Mouse (Mus musculus) Patski (cell line): Measurements from ENCODE around the gene Med18. TPM values are rescaled to one million over a fixed set of nuclear protein-coding genes. Genes with fewer than 3 reads are reported as not detected.

Source experiments
- ATAC-seq: fragments of 100-300 bp; one replicate; pipeline ENCODE4 v1.8.0; 2021
- CTCF ChIA-PET: fragments of 350-600 bp; sonication (Branson Sonifier 250); formaldehyde crosslinking; loops from one replicate; lab custom pipeline; 2022; ENCODE audit warnings: inconsistent platforms; lab: Charles Lee
- POLR2A ChIA-PET: fragments of 350-600 bp; sonication (Branson Sonifier 250); formaldehyde crosslinking; loops from one replicate; lab custom pipeline; 2022; ENCODE audit warnings: antibody characterized with exemption, inconsistent platforms; lab: Charles Lee
- DNase-seq: peaks from one replicate; pipeline ENCODE4 v3.0.0-alpha.2; 2011; ENCODE audit warnings: low read depth, low spot score
- H3K27me3 ChIP-seq: fragments of 371-371 bp; one replicate; pipeline ENCODE4 v1.5.1; 2021
- CTCF ChIP-seq: fragments of 100-300 bp; IDR thresholded peaks from one replicate; pipeline ENCODE4 v1.5.1; 2021
- in situ Hi-C: fragments of 300-500 bp; cut with MboI; formaldehyde crosslinking; loops from 3 replicates; pipeline ENCODE4 v1.11.1; 2018; ENCODE audit warnings: low pct_unique_long_range_greater_than_20kb, mixed read lengths
- polyA plus RNA-seq: library from polyadenylated mRNA; unstranded; gene quantifications from one replicate; pipeline ENCODE4 v1.2.3, GENCODE M21; 2021

Med18 gene
- polyA plus RNA-seq, 1 experiment from 2014 or later = 6.3 TPM

DNA sequence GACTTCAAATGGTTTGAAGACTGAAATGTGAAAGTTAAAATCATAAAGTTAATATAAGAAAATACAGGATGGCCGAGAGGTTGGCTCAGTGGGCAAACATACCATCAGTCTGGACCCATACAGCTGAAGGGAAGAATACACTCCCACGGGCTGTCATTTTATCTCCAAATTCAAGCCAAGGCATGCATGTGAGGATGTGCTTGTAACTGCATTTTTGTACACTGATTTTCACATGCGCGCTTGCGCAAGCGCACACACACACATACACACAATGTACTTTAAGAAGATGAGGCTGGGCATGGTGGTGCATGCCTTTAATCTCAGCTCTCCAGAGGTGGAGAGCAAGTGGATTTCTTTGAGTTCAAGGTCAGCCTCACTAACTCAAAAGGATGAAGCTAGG lies 8.2 kb downstream of the Med18 start:
- H3K27me3 ChIP-seq = no peaks in the 10 kb centered on the region
- in situ Hi-C loops = no loop called here
- DNase-seq (no peak), ATAC-seq (no peak)
- ChIA-PET POLR2A (no interaction called here), CTCF (no interaction called here)
- TF ChIP-seq CTCF = no peak

DNA sequence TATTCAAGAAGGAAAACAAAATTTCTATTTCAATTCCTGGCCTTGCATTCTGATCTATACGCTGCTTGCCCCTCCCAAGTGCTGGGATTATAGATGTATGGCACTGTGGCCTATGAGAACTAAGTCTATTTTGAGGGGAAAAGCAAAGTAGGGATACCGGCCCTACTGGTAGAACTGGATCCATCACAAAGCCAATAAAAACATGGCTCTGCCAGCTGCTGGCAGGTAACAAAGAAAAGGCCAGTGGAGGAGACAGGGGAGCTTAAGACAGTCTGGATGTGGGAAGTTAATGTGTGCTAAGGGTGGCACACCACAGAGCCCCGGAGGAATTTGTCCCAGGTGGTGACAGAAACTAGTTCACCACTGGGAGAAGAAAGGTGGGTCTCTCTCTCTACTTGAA lies 8.6 kb downstream of the Med18 start:
- in situ Hi-C loops = no loop called here
- POLR2A ChIA-PET = no interaction called here
- no peak for DNase-seq
- no peak for TF ChIP-seq CTCF
- H3K27me3 ChIP-seq = no peaks in the 10 kb centered on the region
- no peak for ATAC-seq
- CTCF ChIA-PET = no interaction called here

- in situ Hi-C loops = no loop called here
- DNase-seq = no peak
- no peaks in the 10 kb centered on the region for H3K27me3 ChIP-seq
- no peak for TF ChIP-seq CTCF
- CTCF ChIA-PET = no interaction called here
- ATAC-seq = no peak
- POLR2A ChIA-PET = no interaction called here
Measured at GRCm38 (mm10) chr4:132454216-132454615, 9.5 kb downstream of the Med18 start.

DNA sequence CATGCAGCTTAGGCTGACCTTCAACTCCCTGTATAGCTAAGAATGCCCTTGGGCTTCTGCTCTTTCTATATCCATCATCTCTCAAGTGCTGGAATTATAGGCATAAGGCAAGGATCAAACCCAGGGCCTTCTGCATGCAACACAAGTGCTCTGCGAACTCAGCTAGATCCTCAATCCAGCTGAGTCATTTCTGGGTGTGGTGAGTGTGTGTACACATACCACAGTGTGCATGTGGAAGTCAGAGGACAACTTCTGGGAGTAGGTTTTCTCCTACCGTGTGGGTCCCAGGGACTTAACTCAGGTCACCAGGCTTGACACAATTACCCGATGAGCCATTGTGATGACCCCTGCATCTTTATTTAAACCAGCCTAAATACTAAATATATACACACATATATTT lies 13.9 kb downstream of the Med18 start:
- ChIA-PET CTCF (no interaction called here), POLR2A (no interaction called here)
- ATAC-seq (no peak), DNase-seq (no peak)
- H3K27me3 ChIP-seq = no peaks in the 10 kb centered on the region
- in situ Hi-C loops = no loop called here
- TF ChIP-seq CTCF = no peak

- in situ Hi-C loops = no loop called here
- DNase-seq (no peak), ATAC-seq (no peak)
- CTCF ChIA-PET = no interaction called here
- H3K27me3 ChIP-seq = no peaks in the 10 kb centered on the region
- TF ChIP-seq CTCF = no peak
- POLR2A ChIA-PET = no interaction called here
Measured at GRCm38 (mm10) chr4:132446105-132446504, 17.6 kb downstream of the Med18 start.

- POLR2A ChIA-PET = no interaction called here
Measured at GRCm38 (mm10) chr4:132444516-132444915, 19.2 kb downstream of the Med18 start.

GRCm38 (mm10) chr4:132437857-132438256 lies 25.9 kb downstream of the Med18 start:
- in situ Hi-C loops = no loop called here
- ChIA-PET CTCF (no interaction called here), POLR2A (no interaction called here)
- DNase-seq = no peak
- no peak for ATAC-seq
- TF ChIP-seq CTCF = no peak
- no peaks in the 10 kb centered on the region for H3K27me3 ChIP-seq

More at GRCm38 (mm10) chr4:132444516-132444915, 19.2 kb downstream of the Med18 start:
- in situ Hi-C loops = no loop called here
- ATAC-seq (no peak), DNase-seq (no peak)
- no peak for TF ChIP-seq CTCF
- no peaks in the 10 kb centered on the region for H3K27me3 ChIP-seq
- CTCF ChIA-PET = interaction anchor here (1.0 kb wide), 1 partner anchor 29 kb away, joined by 3 read pairs; no protein-coding TSS in a partner anchor

DNA sequence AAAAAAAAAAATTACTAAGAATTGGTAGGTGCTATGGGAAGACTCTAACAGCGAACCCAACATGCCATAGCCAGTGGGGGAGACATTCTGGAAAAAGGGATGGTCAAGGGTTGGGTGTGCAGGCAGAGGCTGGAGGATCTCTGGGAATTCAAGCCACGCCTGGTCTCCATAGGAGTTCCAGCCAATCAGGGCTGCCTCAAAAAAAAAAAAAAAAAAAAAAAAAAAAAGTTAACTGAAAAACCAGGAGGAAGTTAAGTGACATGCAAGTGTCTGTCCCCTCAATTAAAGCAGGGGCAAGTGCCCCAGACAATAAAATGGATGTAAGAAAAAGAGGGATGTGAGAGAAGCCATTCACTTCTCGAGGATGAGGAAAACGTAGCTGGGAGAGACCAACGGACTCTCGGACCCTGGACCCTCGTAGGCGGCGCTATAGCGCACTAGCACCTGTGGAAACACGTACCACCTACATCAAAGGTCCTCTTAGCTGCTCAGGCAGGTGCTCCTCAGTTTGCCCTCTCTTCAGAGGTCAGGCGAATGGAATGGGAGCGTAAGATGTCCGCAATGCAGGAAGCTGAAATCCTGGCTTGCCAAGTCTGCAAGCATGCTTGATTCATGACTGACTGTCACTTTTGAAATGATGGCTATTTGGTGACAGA lies 30.9 kb downstream of the Med18 start:
- POLR2A ChIA-PET = no interaction called here
- no peak for TF ChIP-seq CTCF
- H3K27me3 ChIP-seq = no peaks in the 10 kb centered on the region
- CTCF ChIA-PET = interaction anchor here (1.2 kb wide), 1 partner anchor 17 kb away, joined by 3 read pairs; no protein-coding TSS in a partner anchor
- in situ Hi-C loops = no loop called here
- DNase-seq (no peak), ATAC-seq (no peak)

DNA sequence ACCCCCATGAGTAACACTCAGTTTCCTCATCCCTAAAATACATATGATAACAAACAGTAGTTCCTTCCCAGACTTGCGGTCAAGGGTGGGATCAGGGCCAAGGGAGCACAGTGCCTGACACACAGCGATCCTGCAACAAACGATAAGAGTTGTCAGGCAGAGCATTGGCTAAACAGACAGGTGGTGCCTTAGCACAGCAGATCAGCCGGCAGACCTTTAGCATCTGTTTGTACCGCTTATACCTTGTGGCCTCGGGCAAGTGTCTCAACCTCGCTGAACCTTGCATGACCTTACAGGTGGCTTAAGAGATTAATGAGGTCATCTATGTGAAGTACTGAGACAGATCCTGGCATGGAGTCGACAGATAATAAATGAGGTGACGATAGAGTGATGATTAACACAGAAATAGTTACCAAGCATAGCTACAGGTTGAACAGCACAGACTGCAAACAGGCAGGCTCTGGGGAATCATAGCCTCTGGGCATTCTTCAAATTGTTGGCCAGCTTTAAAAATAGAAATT lies 35.6 kb downstream of the Med18 start:
- no peaks in the 10 kb centered on the region for H3K27me3 ChIP-seq
- TF ChIP-seq CTCF = no peak
- in situ Hi-C loops = loop anchor here (5.0 kb wide), 1 partner anchor 34 kb away; the partner anchor contains the start of gene Med18
- peak; percentile 78 for ATAC-seq
- CTCF ChIA-PET = interaction anchor here (1.0 kb wide), 1 partner anchor 42 kb away, joined by 5 read pairs; no protein-coding TSS in a partner anchor
- DNase-seq = peak; percentile 83
- POLR2A ChIA-PET = interaction anchor here (1.0 kb wide), 1 partner anchor 16 kb away, joined by 3 read pairs; no protein-coding TSS in a partner anchor

GRCm38 (mm10) chr4:132427493-132427892 lies 36.2 kb downstream of the Med18 start:
- DNase-seq (no peak), ATAC-seq (no peak)
- ChIA-PET POLR2A (interaction anchor here (1.0 kb wide), 1 partner anchor 16 kb away, joined by 3 read pairs; no protein-coding TSS in a partner anchor), CTCF (no interaction called here)
- in situ Hi-C loops = loop anchor here (5.0 kb wide), 1 partner anchor 35 kb away; the partner anchor contains the start of gene Med18
- no peaks in the 10 kb centered on the region for H3K27me3 ChIP-seq
- TF ChIP-seq CTCF = no peak

GRCm38 (mm10) chr4:132426021-132426420 lies 37.7 kb downstream of the Med18 start:
- DNase-seq (no peak), ATAC-seq (no peak)

More at GRCm38 (mm10) chr4:132426021-132426420, 37.7 kb downstream of the Med18 start:
- H3K27me3 ChIP-seq = no peaks in the 10 kb centered on the region
- TF ChIP-seq CTCF = no peak
- POLR2A ChIA-PET = no interaction called here
- CTCF ChIA-PET = interaction anchor here (0.9 kb wide), 1 partner anchor 88 kb away, joined by 3 read pairs; no protein-coding TSS in a partner anchor
- in situ Hi-C loops = loop anchor here (5.0 kb wide), 1 partner anchor 36 kb away; the partner anchor contains the start of gene Med18
